Mouse (Mus musculus): Measurements from ENCODE around the gene Olfr52. TPM values are rescaled to one million over a fixed set of nuclear protein-coding genes. Genes with fewer than 3 reads are reported as not detected.
"Not testable (repeated sequence)": the region's sequence is repeated elsewhere in the genome, so short reads cannot be mapped to it uniquely, and the experiment has no call there.

Gene Olfr52
- total RNA-seq (2021): not detected
- long read RNA-seq: 0 reads

DNA sequence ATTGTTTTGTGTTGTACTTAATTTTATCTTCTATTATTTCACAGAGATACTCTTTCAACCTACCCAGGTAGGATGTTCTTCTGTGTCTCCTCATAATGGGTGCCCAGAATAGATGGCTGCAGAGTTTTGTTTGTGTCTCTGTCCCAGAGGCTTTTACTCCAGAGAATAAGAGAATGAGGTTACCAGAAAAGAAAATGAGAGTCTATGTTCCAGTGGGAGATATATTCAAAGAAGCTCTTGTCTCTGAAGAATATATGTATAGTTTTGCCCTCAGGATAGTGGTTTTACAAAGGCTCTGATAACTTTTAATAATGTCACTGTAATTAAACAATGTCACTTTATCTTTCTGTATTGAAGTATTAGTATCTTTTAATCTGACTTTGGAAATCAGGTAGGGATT lies at the start of gene Olfr52:
Gene Olfr52, minus strand, starts transcription at position 101 of the 400 bp plus-strand sequence.
- DNase-seq (ENCODE audit: low spot score in 2 of 2): no peak

- no peak for DNase-seq (ENCODE audit: low spot score in 2 of 2)
Measured at GRCm38 (mm10) chr2:86231301-86231700, 45.8 kb upstream of the Olfr52 start, which contains the start of gene Olfr1047. Gene Olfr1047, minus strand, starts transcription at chr2:86231401.

GRCm38 (mm10) chr2:86219214-86219613 lies 33.7 kb upstream of the Olfr52 start, which contains the start of gene Olfr1046:
Gene Olfr1046, minus strand, starts transcription at chr2:86219314.
- no peak for DNase-seq (ENCODE audit: low spot score in 2 of 2)

DNA sequence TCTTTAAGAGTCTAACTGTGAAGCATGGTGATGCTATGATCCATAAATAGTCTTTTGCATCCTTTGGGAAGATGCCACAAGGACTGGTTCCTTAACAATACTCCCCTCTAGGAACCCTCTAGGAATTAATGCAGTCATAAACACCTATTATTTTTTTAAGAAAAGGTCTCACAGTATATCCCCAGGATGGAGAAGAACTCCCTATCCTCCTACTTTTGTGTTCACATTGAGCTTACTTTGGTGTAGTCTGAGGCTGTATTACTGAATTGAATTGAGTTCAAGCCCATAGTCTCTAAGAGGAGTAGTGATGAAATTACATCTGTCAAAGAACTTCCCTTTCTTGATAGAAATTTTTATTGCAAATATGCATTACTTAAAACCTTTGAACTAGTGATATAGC lies 17.4 kb upstream of the Olfr52 start, which contains the start of gene Olfr1045:
Gene Olfr1045, minus strand, starts transcription at position 101 of the 400 bp plus-strand sequence.
- DNase-seq (ENCODE audit: low spot score in 2 of 2): no peak

- no peak for DNase-seq (ENCODE audit: low spot score in 2 of 2)
Measured at GRCm38 (mm10) chr2:86195863-86196262, 10.4 kb upstream of the Olfr52 start.

DNA sequence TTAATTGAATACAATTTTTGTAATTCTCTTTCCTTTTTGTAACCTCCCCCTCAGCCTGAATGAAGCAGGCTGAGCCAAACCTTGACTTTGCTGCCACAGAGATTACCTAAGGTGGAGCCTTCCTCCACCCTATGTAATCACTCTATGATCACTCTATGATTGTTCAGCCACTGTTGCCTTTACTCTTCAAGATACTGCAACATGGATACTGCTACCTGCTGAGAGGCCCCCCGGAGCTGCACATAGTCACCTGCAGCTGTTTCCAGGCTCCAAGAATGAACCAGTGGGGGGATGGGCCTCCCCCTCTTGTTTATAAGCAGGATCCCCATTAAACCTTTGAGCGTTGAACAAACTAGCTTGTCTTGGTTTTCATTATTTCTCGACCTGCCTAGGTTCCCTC lies 5.5 kb downstream of the Olfr52 start:
- no peak for DNase-seq (ENCODE audit: low spot score in 2 of 2)

DNA sequence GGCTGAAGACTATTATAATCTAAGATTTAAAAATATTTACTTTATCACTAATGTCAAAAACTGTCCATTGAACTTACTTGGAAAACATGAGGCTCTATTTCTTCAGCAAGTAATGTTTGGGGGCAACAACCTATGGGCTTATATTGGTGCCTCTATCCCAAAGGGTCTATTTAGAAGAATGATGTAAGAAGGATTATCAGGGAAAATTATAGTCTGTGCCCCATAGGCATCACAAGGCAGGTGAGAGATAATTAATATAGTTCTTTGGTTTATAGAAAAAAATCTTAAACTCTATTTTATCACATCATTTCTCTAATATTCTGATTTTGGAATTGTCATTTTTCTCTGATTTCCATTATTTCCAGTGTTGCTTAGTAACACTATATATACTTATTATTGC lies 7.8 kb downstream of the Olfr52 start, which contains the start of gene Olfr1044:
Gene Olfr1044, minus strand, starts transcription at position 101 of the 400 bp plus-strand sequence.
- DNase-seq (ENCODE audit: low spot score in 2 of 2): no peak

- DNase-seq (ENCODE audit: low spot score in 2 of 2): not testable (repeated sequence)
Measured at GRCm38 (mm10) chr2:86175422-86175821, 10.1 kb downstream of the Olfr52 start.

DNA sequence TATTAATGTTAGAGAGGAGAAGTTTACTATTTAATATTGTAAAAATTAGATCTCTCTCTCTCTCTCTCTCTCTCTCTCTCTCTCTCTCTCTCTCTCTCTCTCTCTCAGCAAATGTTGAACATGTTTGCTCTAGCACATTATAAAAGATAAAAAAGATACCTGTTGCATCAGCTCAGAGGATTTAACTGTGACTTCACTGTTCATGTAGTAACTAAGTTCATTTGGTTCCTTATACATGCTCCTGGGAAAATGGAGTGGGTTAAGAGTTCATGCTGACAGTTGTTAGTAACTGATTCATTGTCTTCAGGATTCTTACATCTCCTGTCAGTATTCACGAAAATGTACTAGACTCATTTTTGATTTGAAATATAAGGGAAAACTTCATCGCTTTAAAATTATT lies 18.1 kb downstream of the Olfr52 start, which contains the start of gene Olfr1043:
Gene Olfr1043, minus strand, starts transcription at position 101 of the 400 bp plus-strand sequence.
- no peak for DNase-seq (ENCODE audit: low spot score in 2 of 2)

- DNase-seq (ENCODE audit: low spot score in 2 of 2): no peak
Measured at GRCm38 (mm10) chr2:86161738-86162137, 23.7 kb downstream of the Olfr52 start, which contains the start of gene Olfr1042. Gene Olfr1042, minus strand, starts transcription at chr2:86161838.

DNA sequence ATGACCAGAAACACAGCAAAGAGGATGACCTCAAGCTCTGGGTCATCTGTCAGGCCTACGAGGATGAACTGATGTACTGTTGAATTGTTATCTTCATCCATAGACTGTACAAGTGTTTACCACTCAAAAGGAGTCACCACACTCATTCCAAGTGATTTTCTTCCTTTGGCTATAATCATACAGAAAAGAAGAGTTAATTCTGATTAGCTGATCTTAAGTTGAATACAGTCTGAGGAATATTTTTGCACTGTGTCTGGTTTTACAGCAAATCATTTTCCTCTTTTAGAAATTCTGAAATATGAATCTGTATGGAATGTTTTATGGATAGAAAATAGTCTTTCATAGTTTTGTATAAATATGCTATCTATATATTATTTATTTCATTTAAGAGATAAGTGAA lies 38.9 kb downstream of the Olfr52 start, which contains the start of gene Olfr1040:
Gene Olfr1040, minus strand, starts transcription at position 101 of the 400 bp plus-strand sequence.
- no peak for DNase-seq (ENCODE audit: low spot score in 2 of 2)

DNA sequence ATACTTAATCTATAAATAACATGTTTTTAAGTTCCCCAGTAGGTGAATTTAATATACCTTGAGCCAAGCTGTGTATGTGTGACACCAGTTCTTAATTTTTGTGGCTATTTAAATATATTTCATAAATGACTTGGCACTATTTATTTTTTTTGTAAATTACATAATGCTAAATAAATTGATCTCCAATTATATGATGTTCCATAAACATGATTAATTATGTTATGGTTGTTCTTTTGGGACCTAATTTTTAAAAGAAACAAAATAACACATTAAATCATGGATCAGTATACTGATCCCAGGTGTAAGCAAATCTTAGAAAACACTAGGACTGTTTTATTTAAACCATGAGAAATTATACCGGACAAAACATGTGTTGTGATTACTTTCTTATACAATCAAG lies 49.7 kb downstream of the Olfr52 start, which contains the start of gene Olfr1039:
Gene Olfr1039, minus strand, starts transcription at position 101 of the 400 bp plus-strand sequence.
- DNase-seq (ENCODE audit: low spot score in 2 of 2): no peak

Other genes with a start within 250 kb of the Olfr52 start
- gene Olfr1028, start 235.2 kb downstream of the Olfr52 start, total RNA-seq (2021): not detected
- not detected for gene Olfr1029, start 211.8 kb downstream of the Olfr52 start, total RNA-seq (2021)
- not detected for gene Olfr1030, start 206.4 kb downstream of the Olfr52 start, total RNA-seq (2021)
- not detected for gene Olfr1031, start 195.4 kb downstream of the Olfr52 start, total RNA-seq (2021)
- not detected for gene Olfr1032, start 180.1 kb downstream of the Olfr52 start, total RNA-seq (2021)
- gene Olfr1033, start 165.1 kb downstream of the Olfr52 start, total RNA-seq (2021): not detected
- gene Olfr1034, start 139.8 kb downstream of the Olfr52 start, total RNA-seq (2021): not detected
- gene Olfr1036, start 111.7 kb downstream of the Olfr52 start, total RNA-seq (2021): not detected
- not detected for gene Olfr1037, start 98.3 kb downstream of the Olfr52 start, total RNA-seq (2021)
- not detected for gene Olfr1039, start 49.8 kb downstream of the Olfr52 start, total RNA-seq (2021)
- gene Olfr1040, start 39.0 kb downstream of the Olfr52 start, total RNA-seq (2021): not detected
- gene Olfr1042, start 23.8 kb downstream of the Olfr52 start, total RNA-seq (2021): not detected
- gene Olfr1043, start 18.2 kb downstream of the Olfr52 start, total RNA-seq (2021): not detected
- gene Olfr1044, start 7.9 kb downstream of the Olfr52 start, total RNA-seq (2021): not detected
- gene Olfr1045, start 17.3 kb upstream of the Olfr52 start, total RNA-seq (2021): not detected
- not detected for gene Olfr1046, start 33.6 kb upstream of the Olfr52 start, total RNA-seq (2021)
- not detected for gene Olfr1047, start 45.7 kb upstream of the Olfr52 start, total RNA-seq (2021)
- gene Olfr1048, start 54.6 kb upstream of the Olfr52 start, total RNA-seq (2021): not detected
- not detected for gene Olfr1049, start 72.6 kb upstream of the Olfr52 start, total RNA-seq (2021)
- not detected for gene Olfr1051, start 93.4 kb upstream of the Olfr52 start, total RNA-seq (2021)
- gene Olfr1052, start 106.8 kb upstream of the Olfr52 start, total RNA-seq (2021): not detected
- gene Olfr1053, start 129.6 kb upstream of the Olfr52 start, total RNA-seq (2021): not detected
- gene Olfr1054, start 149.8 kb upstream of the Olfr52 start, total RNA-seq (2021): not detected
- gene Olfr1055, start 164.6 kb upstream of the Olfr52 start, total RNA-seq (2021): not detected
- not detected for gene Olfr1056, start 176.8 kb upstream of the Olfr52 start, total RNA-seq (2021)
- not detected for gene Olfr1057, start 192.7 kb upstream of the Olfr52 start, total RNA-seq (2021)
- gene Olfr1058, start 202.9 kb upstream of the Olfr52 start, total RNA-seq (2021): not detected
- not detected for gene Olfr1061, start 228.4 kb upstream of the Olfr52 start, total RNA-seq (2021)
- gene Olfr1062, start 241.1 kb upstream of the Olfr52 start, total RNA-seq (2021): not detected

All from layer of hippocampus, adult 18-20 months (tissue).